In genomic region chr8:119916237-119916892, GRCm38 (mm10) we compare ENCODE assay signal across 13 mouse cellular contexts. TPM values are rescaled to one million over a fixed set of nuclear protein-coding genes. Genes with fewer than 3 reads are reported as not detected.
A peak's percentile ranks its signal among the peaks of the same experiment; 100 is the strongest.
DNase-seq lines count a peak whose midpoint lies in the region; ATAC-seq and TF ChIP-seq lines count a peak whose summit lies in the region.
"Had no signal": no experiment of that assay in that cellular context is flagged by ENCODE, and none has a peak within 500 bp of the region (broad histone marks: within the 10 kb centered on the region; RNA-seq: fewer than 3 reads in every experiment).

No protein-coding gene starts in this region.

- no peak for TF ChIP-seq POLR2A in bone marrow, adult 2 months (IDR thresholded peaks at IDR 0.05; ENCODE audit: borderline replicate concordance, control insufficient read depth, low read depth, low read length)

- no peak for TF ChIP-seq CTCF in bone marrow, adult 2 months (IDR thresholded peaks at IDR 0.05; ENCODE audit: control insufficient read depth, insufficient read depth, low read length)

- H3K4me2 ChIP-seq in forebrain, embryonic 13.5 days, result no peak overlapping the region
- H3K4me2 ChIP-seq in kidney, embryonic 14.5 days (replicated peaks; ENCODE audit: low read depth, low read length), result no peak overlapping the region
- H3K4me2 ChIP-seq in liver, embryonic 15.5 days, result peak overlapping the region; percentile 92
- H3K4me2 ChIP-seq: lung, embryonic 15.5 days had no signal

- peak overlapping the region; percentile 26; the same call in 1 of the 2 replicates for H3K9ac ChIP-seq in forebrain, embryonic 13.5 days
- H3K9ac ChIP-seq in kidney, embryonic 14.5 days (ENCODE audit: low read depth, low read length), result 0 out of 2 replicates have a peak overlapping the region, but pooled peaks have one; percentile 1
- peak overlapping the region; percentile 56; the same call in 1 of the 2 replicates for H3K9ac ChIP-seq in liver, embryonic 15.5 days
- H3K9ac ChIP-seq: lung, embryonic 15.5 days had no signal

- peaks cover 51% of the 10 kb centered on the region for H3K4me1 ChIP-seq in forebrain, embryonic 13.5 days
- peaks cover 57% of the 10 kb centered on the region for H3K4me1 ChIP-seq in forebrain, embryonic 10.5 days
- H3K4me1 ChIP-seq in kidney, embryonic 14.5 days (ENCODE audit: control insufficient read depth, insufficient read depth, low read length), result peaks cover 53% of the 10 kb centered on the region
- H3K4me1 ChIP-seq in bone marrow, adult 2 months (ENCODE audit: control insufficient read depth, insufficient read depth, low read length), result peaks cover 3% of the 10 kb centered on the region
- H3K4me1 ChIP-seq in liver, embryonic 15.5 days (replicated peaks), result peaks cover 94% of the 10 kb centered on the region

- no peak overlapping the region for H3K4me3 ChIP-seq in forebrain, embryonic 13.5 days
- no peak overlapping the region for H3K4me3 ChIP-seq in forebrain, embryonic 10.5 days
- H3K4me3 ChIP-seq in kidney, embryonic 14.5 days (ENCODE audit: low read length), result no peak overlapping the region
- H3K4me3 ChIP-seq in bone marrow, adult 2 months (replicated peaks; ENCODE audit: control insufficient read depth, low read depth, low read length), result no peak overlapping the region
- H3K4me3 ChIP-seq in liver, embryonic 15.5 days (replicated peaks), result peak overlapping the region; percentile 56
- H3K4me3 ChIP-seq: lung, embryonic 15.5 days had no signal

- H3K27me3 ChIP-seq in forebrain, embryonic 13.5 days, result no peaks in the 10 kb centered on the region
- H3K27me3 ChIP-seq in forebrain, embryonic 10.5 days (ENCODE audit: poor library complexity, severe bottlenecking), result no peaks in the 10 kb centered on the region
- no peaks in the 10 kb centered on the region for H3K27me3 ChIP-seq in kidney, embryonic 14.5 days (ENCODE audit: control insufficient read depth, insufficient read depth, low read length)
- H3K27me3 ChIP-seq in liver, embryonic 15.5 days, result no peaks in the 10 kb centered on the region
- H3K27me3 ChIP-seq: lung, embryonic 15.5 days; Patski had no signal

- no peak for DNase-seq in forebrain, embryonic 10.5 days (ENCODE audit: extremely low spot score, low spot score)
- no peak for DNase-seq in kidney, postnatal 25 days
- DNase-seq in lung, postnatal 36 days, result no peak
- DNase-seq in right cerebral cortex, postnatal 4 days, result no peak
- DNase-seq: cerebellum, adult 9-11 months; kidney, adult 11 months had no signal

- ATAC-seq in forebrain, embryonic 13.5 days, result no peak
- no peak for ATAC-seq in kidney, embryonic 14.5 days (ENCODE audit: low FRiP score, low TSS enrichment)
- no peak for ATAC-seq in liver, embryonic 15.5 days (ENCODE audit: insufficient read depth)
- ATAC-seq: Patski had no signal

- H3K9me3 ChIP-seq in forebrain, embryonic 13.5 days (replicated peaks), result no peaks in the 10 kb centered on the region
- no peaks in the 10 kb centered on the region for H3K9me3 ChIP-seq in forebrain, embryonic 10.5 days
- no peaks in the 10 kb centered on the region for H3K9me3 ChIP-seq in kidney, embryonic 14.5 days (ENCODE audit: control insufficient read depth, low read length)
- H3K9me3 ChIP-seq in liver, embryonic 15.5 days (replicated peaks), result no peaks in the 10 kb centered on the region
- H3K9me3 ChIP-seq: lung, embryonic 15.5 days had no signal

- 84% methylated on average over 16 of the region's 16 CpGs for WGBS in forebrain, embryonic 13.5 days
- 83% methylated on average over 16 of the region's 16 CpGs for WGBS in forebrain, embryonic 10.5 days
- 75% methylated on average over 16 of the region's 16 CpGs for WGBS in kidney, embryonic 14.5 days
- 78% methylated on average over 16 of the region's 16 CpGs for WGBS in bone marrow, adult 2 months
- WGBS in liver, embryonic 15.5 days (ENCODE audit: insufficient replicate concordance), result 64% methylated on average over 16 of the region's 16 CpGs

- no peaks in the 10 kb centered on the region; the same call in 1 of the 2 replicates for H3K36me3 ChIP-seq in forebrain, embryonic 13.5 days (ENCODE audit: poor library complexity, severe bottlenecking)
- H3K36me3 ChIP-seq in forebrain, embryonic 10.5 days (replicated peaks), result peaks cover 51% of the 10 kb centered on the region
- peaks cover 3% of the 10 kb centered on the region; the same call in 1 of the 2 replicates for H3K36me3 ChIP-seq in kidney, embryonic 14.5 days (ENCODE audit: control insufficient read depth, insufficient read depth, low read length)
- peaks cover 15% of the 10 kb centered on the region for H3K36me3 ChIP-seq in liver, embryonic 15.5 days (replicated peaks)
- H3K36me3 ChIP-seq: lung, embryonic 15.5 days had no signal

- H3K27ac ChIP-seq in forebrain, embryonic 13.5 days, result peak overlapping the region; percentile 19; the same call in 1 of the 2 replicates
- H3K27ac ChIP-seq in forebrain, embryonic 10.5 days, result no peak overlapping the region
- no peak overlapping the region for H3K27ac ChIP-seq in kidney, embryonic 14.5 days (ENCODE audit: low read depth, low read length)
- peak overlapping the region; percentile 54 for H3K27ac ChIP-seq in bone marrow, adult 2 months (ENCODE audit: control insufficient read depth, insufficient read depth, low read depth, low read length, poor library complexity)
- H3K27ac ChIP-seq in liver, embryonic 15.5 days (replicated peaks), result peak overlapping the region; percentile 98
- H3K27ac ChIP-seq: lung, embryonic 15.5 days had no signal

RNA-seq across cellular contexts. Expression of gene Gm20388, which starts 5.7 kb away (rescaled TPM):
- polyA plus RNA-seq in forebrain, embryonic 13.5 days (2015; fragmentation: Nextera tagmentation; extraction: Ambion mirVana), result 5.6 and 13.1 TPM in 2 replicates
- polyA plus RNA-seq in forebrain, embryonic 10.5 days (2016; fragmentation: Nextera tagmentation; extraction: Ambion mirVana), result 1.2 and 5.5 TPM in 2 replicates
- polyA plus RNA-seq in kidney, embryonic 14.5 days (2014; fragmentation: Nextera tagmentation; extraction: Ambion mirVana), result 5.7 TPM in 1 of 2 replicates, not detected in the other
- polyA plus RNA-seq in bone marrow, adult 2 months (2011; ENCODE audit: insufficient read depth, insufficient read length, low replicate concordance, missing spikeins), result 3.5 and 10.6 TPM in 2 replicates
- polyA plus RNA-seq in liver, embryonic 15.5 days (2015; fragmentation: Nextera tagmentation; extraction: Ambion mirVana), result 3.0 TPM in 1 of 2 replicates, not detected in the other
- polyA plus RNA-seq: embryonic facial prominence, embryonic 14.5 days had no signal

RNA-seq across cellular contexts. Expression of gene Usp10, which starts 6.2 kb away (rescaled TPM):
- 133 and 161 TPM in 2 replicates for polyA plus RNA-seq in forebrain, embryonic 13.5 days (2015; fragmentation: Nextera tagmentation; extraction: Ambion mirVana)
- polyA plus RNA-seq in forebrain, embryonic 10.5 days (2016; fragmentation: Nextera tagmentation; extraction: Ambion mirVana), result 251 and 264 TPM in 2 replicates
- 91.9 and 156 TPM in 2 replicates for polyA plus RNA-seq in kidney, embryonic 14.5 days (2014; fragmentation: Nextera tagmentation; extraction: Ambion mirVana)
- 85.2 and 133 TPM in 2 replicates for polyA plus RNA-seq in bone marrow, adult 2 months (2011; ENCODE audit: insufficient read depth, insufficient read length, low replicate concordance, missing spikeins)
- 76.7 and 91.5 TPM in 2 replicates for polyA plus RNA-seq in liver, embryonic 15.5 days (2015; fragmentation: Nextera tagmentation; extraction: Ambion mirVana)

RNA-seq across cellular contexts. Expression of gene Klhl36, which starts 54.3 kb away (rescaled TPM):
- polyA plus RNA-seq in forebrain, embryonic 13.5 days (2015; fragmentation: Nextera tagmentation; extraction: Ambion mirVana), result 10.8 and 12.6 TPM in 2 replicates
- polyA plus RNA-seq in forebrain, embryonic 10.5 days (2016; fragmentation: Nextera tagmentation; extraction: Ambion mirVana), result 10.8 and 11.1 TPM in 2 replicates
- polyA plus RNA-seq in kidney, embryonic 14.5 days (2014; fragmentation: Nextera tagmentation; extraction: Ambion mirVana), result 13.3 and 13.8 TPM in 2 replicates
- polyA plus RNA-seq in bone marrow, adult 2 months (2011; ENCODE audit: insufficient read depth, insufficient read length, low replicate concordance, missing spikeins), result 2.8 and 4.8 TPM in 2 replicates
- polyA plus RNA-seq in liver, embryonic 15.5 days (2015; fragmentation: Nextera tagmentation; extraction: Ambion mirVana), result 3.9 and 4.3 TPM in 2 replicates

Comparison
In these comparisons a context has a peak if more than half of its experiments do, and no peak if none do; other contexts are left out.
1. H3K27ac ChIP-seq: peak in forebrain, embryonic 13.5 days (single experiment), bone marrow, adult 2 months (single experiment) and liver, embryonic 15.5 days (single experiment); none in forebrain, embryonic 10.5 days (single experiment) and kidney, embryonic 14.5 days (single experiment).
2. H3K9ac ChIP-seq: peak in every context shown above with its lines; median percentile 56 in liver, embryonic 15.5 days; 26 in forebrain, embryonic 13.5 days; 1 in kidney, embryonic 14.5 days.